Mouse (Mus musculus): ENCODE results near the gene Gm6337.
"Not testable (repeated sequence)": the region's sequence is repeated elsewhere in the genome, so short reads cannot be mapped to it uniquely, and the experiment has no call there.

Gene Gm6337

GRCm38 (mm10) chr14:6058167-6058566 lies at the start of gene Gm6337:
Gene Gm6337, minus strand, starts transcription at chr14:6058267.
- not testable (repeated sequence) for DNase-seq

- not testable (repeated sequence) for DNase-seq
Observed at GRCm38 (mm10) chr14:6107500-6107899, 49.4 kb upstream of the Gm6337 start.

- DNase-seq, result not testable (repeated sequence)
Observed at GRCm38 (mm10) chr14:6093842-6094241, 35.8 kb upstream of the Gm6337 start, which contains the start of gene Gm8206. Gene Gm8206, minus strand, starts transcription at chr14:6093942.

All from right cerebral cortex, postnatal 4 days (tissue).